Mouse (Mus musculus): ENCODE results near the gene Fmo2.

- TF ChIP-seq CTCF (IDR thresholded peaks at IDR 0.05; ENCODE audit: control insufficient read depth, insufficient read depth, insufficient read length) (no peak), MAX (IDR thresholded peaks at IDR 0.05) (no peak), CEBPB (IDR thresholded peaks at IDR 0.05; ENCODE audit: low read depth) (no peak), MYOG (IDR thresholded peaks at IDR 0.05; ENCODE audit: control insufficient read depth, extremely low read depth, insufficient read length) (no peak)
These were observed 34.9 kb downstream of the Fmo2 start for GRCm38 (mm10) chr1:162863579-162863978.
